Mouse (Mus musculus) liver, embryonic 12.5 days (tissue): Measurements from ENCODE around the gene Vrk3. TPM values are rescaled to one million over a fixed set of nuclear protein-coding genes. Genes with fewer than 3 reads are reported as not detected.
A peak's percentile ranks its signal among the peaks of the same experiment; 100 is the strongest.
"Not testable (repeated sequence)": the region's sequence is repeated elsewhere in the genome, so short reads cannot be mapped to it uniquely, and the experiment has no call there.

Experiments
- ATAC-seq: fragments of 200-750 bp; cut with Nextera tagmentation; 2 replicates; pipeline ENCODE4 v1.8.0; 2017; ENCODE audit warnings: moderate number of reproducible peaks, mild to moderate bottlenecking, moderate library complexity
- H3K27ac ChIP-seq: fragments of 300-500 bp; sonication (generic); 2 replicates; pipeline ENCODE4 v1.5.1; 2016; ENCODE audit warnings: mild to moderate bottlenecking
- H3K27me3 ChIP-seq: fragments of 300-500 bp; sonication (generic); replicated peaks from 2 replicates; pipeline ENCODE4 v1.6.1; 2016; ENCODE audit warnings: mild to moderate bottlenecking, moderate library complexity
- H3K36me3 ChIP-seq: fragments of 300-500 bp; sonication (generic); 2 replicates; pipeline ENCODE4 v1.6.1; 2016; ENCODE audit warnings: mild to moderate bottlenecking, moderate library complexity
- H3K4me1 ChIP-seq: fragments of 300-500 bp; sonication (generic); 2 replicates; pipeline ENCODE4 v1.6.1; 2016
- H3K4me2 ChIP-seq: fragments of 300-500 bp; sonication (generic); 2 replicates; pipeline ENCODE4 v1.6.1; 2016; ENCODE audit warnings: mild to moderate bottlenecking, moderate library complexity
- H3K4me3 ChIP-seq: fragments of 300-500 bp; sonication (generic); 2 replicates; pipeline ENCODE4 v1.5.1; 2016; ENCODE audit warnings: mild to moderate bottlenecking, moderate library complexity
- H3K9ac ChIP-seq: fragments of 300-500 bp; sonication (generic); 2 replicates; pipeline ENCODE4 v1.6.1; 2016; ENCODE audit warnings: mild to moderate bottlenecking, moderate library complexity
- H3K9me3 ChIP-seq: fragments of 300-500 bp; sonication (generic); replicated peaks from 2 replicates; pipeline ENCODE4 v1.6.1; 2016; ENCODE audit warnings: mild to moderate bottlenecking, moderate library complexity
- WGBS: fragments of 180-500 bp; shearing (Covaris S2); methylation state at CpG from one replicate; pipeline ENCODE4 v1.1.7; 2016; ENCODE audit not compliant: insufficient replicate concordance; 5-methylcytosine and 5-hydroxymethylcytosine counted together
- polyA plus RNA-seq: library from polyadenylated mRNA; unstranded; fragments of >200 nt; fragmentation: Nextera tagmentation; extraction: Ambion mirVana; gene quantifications from 2 replicates; pipeline ENCODE4 v1.2.1, GENCODE M21; 2016

Vrk3 gene
- polyA plus RNA-seq, 1 experiment from 2014 or later: 31.7 TPM

DNA sequence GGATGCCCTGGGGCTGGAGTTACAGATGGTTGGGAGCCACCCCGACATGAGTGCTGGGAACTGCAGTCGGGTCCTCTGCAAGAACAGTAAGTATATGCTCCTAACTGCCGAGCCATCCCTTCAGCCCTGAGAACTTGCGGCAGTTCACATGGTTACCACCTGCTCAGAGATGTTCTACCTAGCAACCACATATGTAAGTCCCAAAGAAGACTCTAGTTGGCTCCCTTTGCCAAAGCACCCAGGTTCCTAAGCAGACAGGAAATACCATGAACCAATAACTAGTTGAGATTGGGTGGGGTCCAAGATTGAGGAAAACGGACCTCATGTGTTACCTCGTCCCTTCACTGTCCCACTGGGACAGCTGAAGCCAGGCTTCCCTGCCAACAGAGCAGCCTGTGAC is 21.9 kb upstream of the Vrk3 start:
- Histone ChIP-seq H3K36me3 (no peaks in the 10 kb centered on the region), H3K9me3 (no peaks in the 10 kb centered on the region), H3K27me3 (0 out of 2 replicates have a peak, but pooled peaks cover 3% of the 10 kb centered on the region), H3K27ac (no peak overlapping the region), H3K4me3 (no peak overlapping the region), H3K4me1 (no peaks in the 10 kb centered on the region), H3K9ac (no peak overlapping the region), H3K4me2 (no peak overlapping the region)
- ATAC-seq: no peak
- WGBS: 60% methylated on average over 6 of the region's 6 CpGs

DNA sequence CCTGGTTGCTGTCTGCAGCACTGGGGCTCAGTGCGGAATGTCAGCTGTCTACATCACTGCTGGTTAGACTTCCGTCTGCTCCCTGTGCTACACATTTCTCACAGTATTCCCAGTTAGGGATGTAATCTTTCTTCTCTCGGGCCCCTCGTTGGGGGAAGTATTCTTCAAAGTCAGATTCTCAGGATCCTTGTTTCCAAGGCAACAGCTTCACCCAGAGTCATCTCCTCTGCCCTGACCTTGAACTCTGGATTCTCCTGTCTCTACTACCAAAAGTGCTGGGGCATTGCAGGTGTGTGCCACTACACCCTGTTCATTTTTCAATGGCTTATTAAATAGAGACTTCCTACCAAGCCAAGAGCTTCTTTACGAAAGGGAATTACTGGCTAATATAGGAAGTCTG is 21.1 kb upstream of the Vrk3 start:
- Histone ChIP-seq H3K9ac (no peak overlapping the region), H3K9me3 (no peaks in the 10 kb centered on the region), H3K4me1 (no peaks in the 10 kb centered on the region), H3K4me2 (no peak overlapping the region), H3K27ac (no peak overlapping the region), H3K4me3 (no peak overlapping the region), H3K36me3 (peaks cover 6% of the 10 kb centered on the region), H3K27me3 (0 out of 2 replicates have a peak, but pooled peaks cover 3% of the 10 kb centered on the region)
- 54% methylated on average over 5 of the region's 5 CpGs for WGBS
- no peak for ATAC-seq

DNA sequence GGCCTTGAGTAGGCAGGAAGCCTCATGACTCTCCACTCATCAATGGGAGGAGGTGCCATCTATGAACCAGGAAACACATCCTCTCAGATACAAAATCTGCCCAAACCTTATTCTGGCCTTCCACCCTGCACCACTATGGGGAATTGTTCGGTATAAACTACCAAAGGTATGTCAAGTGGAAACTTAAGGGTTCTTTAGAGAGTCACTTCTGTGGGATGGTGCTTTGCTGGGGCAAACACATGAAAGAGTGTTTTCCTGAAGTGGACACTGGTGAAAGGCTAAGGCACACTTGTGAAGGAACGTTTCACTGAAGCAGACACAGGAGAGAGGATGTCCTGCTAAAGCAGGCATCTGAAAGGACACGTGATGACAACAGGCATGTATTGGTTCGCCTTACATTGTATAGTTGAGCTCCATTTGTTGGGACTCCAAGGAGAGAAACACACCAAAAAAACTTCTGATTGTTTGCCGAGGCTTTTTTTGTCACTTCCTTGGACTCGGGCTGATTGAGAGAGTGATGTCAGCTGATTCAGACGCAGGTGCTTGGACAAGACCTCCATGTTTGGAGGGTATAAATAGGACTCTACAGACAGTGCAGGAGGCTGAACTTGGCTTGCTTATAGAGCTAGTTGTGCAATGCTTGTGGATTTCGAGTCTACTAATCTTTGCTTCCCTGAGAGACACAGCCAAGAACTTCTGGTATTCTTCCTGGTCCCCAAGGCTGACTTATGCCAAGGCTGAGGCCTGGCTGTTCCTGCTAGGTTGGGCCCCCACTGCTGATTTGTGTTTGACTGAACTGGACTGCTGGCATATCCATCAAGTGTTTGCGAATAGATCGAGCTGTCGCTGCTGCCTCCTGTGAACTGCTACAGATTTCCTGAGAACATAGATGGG is 19.9 kb upstream of the Vrk3 start:
- no peak overlapping the region for H3K4me3 ChIP-seq
- H3K9me3 ChIP-seq: no peaks in the 10 kb centered on the region
- H3K27ac ChIP-seq: no peak overlapping the region
- ATAC-seq: no peak
- no peak overlapping the region for H3K4me2 ChIP-seq
- H3K36me3 ChIP-seq: peaks cover 18% of the 10 kb centered on the region
- H3K4me1 ChIP-seq: no peaks in the 10 kb centered on the region
- 0 out of 2 replicates have a peak, but pooled peaks cover 3% of the 10 kb centered on the region for H3K27me3 ChIP-seq
- H3K9ac ChIP-seq: no peak overlapping the region
- WGBS: 63% methylated on average over 11 of the region's 11 CpGs

DNA sequence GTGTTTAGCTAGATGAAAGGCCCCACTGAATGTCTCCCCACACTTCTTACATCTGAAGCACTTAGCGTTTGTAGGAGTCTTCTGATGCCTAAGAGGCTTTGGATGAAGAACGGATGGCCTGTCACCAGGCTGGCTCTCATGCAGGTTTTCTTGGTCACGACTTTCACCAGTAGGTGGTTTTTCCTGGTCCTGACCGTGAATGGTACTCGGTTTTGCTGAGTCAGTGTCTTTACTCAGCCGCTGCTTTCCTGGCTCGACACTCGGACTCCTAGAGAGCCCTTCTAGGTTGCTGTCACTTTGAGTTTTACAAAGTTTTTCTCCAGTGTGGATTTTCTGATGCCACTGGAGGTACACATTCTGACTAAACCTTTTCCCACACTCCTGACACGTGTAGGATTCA is 14.5 kb upstream of the Vrk3 start:
- 78% methylated on average over 9 of the region's 9 CpGs for WGBS
- ATAC-seq: no peak
- Histone ChIP-seq H3K27ac (no peak overlapping the region), H3K9ac (no peak overlapping the region), H3K4me3 (no peak overlapping the region), H3K9me3 (peaks cover 5% of the 10 kb centered on the region), H3K4me1 (no peaks in the 10 kb centered on the region), H3K27me3 (no peaks in the 10 kb centered on the region), H3K4me2 (no peak overlapping the region), H3K36me3 (peaks cover 36% of the 10 kb centered on the region)

DNA sequence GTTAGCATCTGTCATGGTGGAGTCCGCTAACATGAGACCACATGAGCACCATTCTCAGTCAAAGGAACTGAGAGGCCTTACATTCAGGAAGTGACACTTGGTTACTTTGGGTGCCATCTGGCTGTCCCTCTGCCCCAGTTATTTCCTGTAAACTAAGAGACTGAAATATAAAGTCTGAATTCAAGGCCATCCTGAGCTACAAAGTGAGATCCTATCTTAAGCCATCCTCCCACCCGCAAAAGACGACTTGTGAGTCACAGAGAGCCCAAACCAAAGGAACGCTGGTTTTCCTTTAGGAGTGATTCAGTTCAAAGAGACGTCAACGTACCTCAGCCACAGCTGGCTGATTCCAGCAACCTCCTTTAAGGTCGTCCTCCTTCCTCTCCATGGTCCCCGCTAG is 6.9 kb upstream of the Vrk3 start:
- Histone ChIP-seq H3K4me2 (no peak overlapping the region), H3K4me3 (no peak overlapping the region), H3K36me3 (peaks cover 3% of the 10 kb centered on the region; the same call in 1 of the 2 replicates), H3K9ac (no peak overlapping the region), H3K27me3 (peaks cover 4% of the 10 kb centered on the region; the same call in 1 of the 2 replicates), H3K9me3 (no peaks in the 10 kb centered on the region), H3K4me1 (peaks cover 16% of the 10 kb centered on the region), H3K27ac (no peak overlapping the region)
- WGBS: 70% methylated on average over 8 of the region's 8 CpGs
- ATAC-seq: no peak

DNA sequence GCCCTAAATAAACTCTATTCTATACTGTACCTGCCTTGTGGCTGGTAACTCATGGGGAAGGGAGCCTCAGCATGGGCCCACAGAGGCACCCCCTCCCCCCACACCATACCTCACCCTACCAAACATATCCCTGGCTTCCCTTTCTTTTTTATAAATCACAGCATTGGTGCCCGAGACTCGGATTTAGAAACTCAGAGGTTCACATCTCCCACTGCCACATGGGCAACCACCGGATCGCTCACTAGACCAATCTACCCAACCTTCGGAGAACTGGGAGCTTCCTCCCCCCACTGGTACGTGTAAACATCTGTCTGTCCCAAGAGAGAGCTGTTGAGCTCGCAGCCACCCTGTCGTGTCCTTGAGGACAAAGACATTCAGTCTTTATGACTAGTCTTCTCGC is 3.9 kb upstream of the Vrk3 start:
- WGBS: 61% methylated on average over 9 of the region's 9 CpGs
- Histone ChIP-seq H3K9ac (no peak overlapping the region), H3K9me3 (no peaks in the 10 kb centered on the region), H3K4me2 (peak overlapping the region; percentile 72; the same call in 1 of the 2 replicates), H3K4me1 (peaks cover 37% of the 10 kb centered on the region), H3K27me3 (peaks cover 4% of the 10 kb centered on the region; the same call in 1 of the 2 replicates), H3K4me3 (no peak overlapping the region), H3K36me3 (no peaks in the 10 kb centered on the region), H3K27ac (no peak overlapping the region)
- no peak for ATAC-seq

DNA sequence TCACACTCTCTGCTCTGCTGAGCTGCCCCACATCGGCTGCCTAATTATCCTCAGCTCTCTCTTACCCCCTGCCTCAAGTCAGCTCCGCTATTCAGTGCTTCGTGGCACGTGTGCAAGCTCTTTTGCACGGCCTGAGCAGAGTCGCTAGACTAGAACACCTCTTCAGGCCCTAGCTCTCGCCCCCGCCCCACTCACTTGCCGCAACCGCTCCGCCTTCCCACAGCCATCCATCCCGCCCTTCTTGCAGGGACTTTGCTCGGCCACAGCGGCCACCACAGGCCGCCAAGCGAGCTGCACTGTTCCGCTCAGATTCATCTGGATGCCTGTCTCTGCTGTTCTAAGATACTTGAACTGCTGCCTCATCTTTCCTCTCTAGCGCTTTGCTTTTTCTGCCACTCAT is 3.1 kb upstream of the Vrk3 start:
- ATAC-seq: peak; percentile 17; the same call in 1 of the 2 replicates
- Histone ChIP-seq H3K9me3 (no peaks in the 10 kb centered on the region), H3K9ac (peak overlapping the region; percentile 49), H3K4me3 (peak overlapping the region; percentile 46), H3K36me3 (no peaks in the 10 kb centered on the region), H3K4me2 (peak overlapping the region; percentile 72), H3K27me3 (peaks cover 4% of the 10 kb centered on the region; the same call in 1 of the 2 replicates), H3K27ac (no peak overlapping the region), H3K4me1 (peaks cover 45% of the 10 kb centered on the region)
- 1% methylated on average over 18 of the region's 18 CpGs for WGBS

DNA sequence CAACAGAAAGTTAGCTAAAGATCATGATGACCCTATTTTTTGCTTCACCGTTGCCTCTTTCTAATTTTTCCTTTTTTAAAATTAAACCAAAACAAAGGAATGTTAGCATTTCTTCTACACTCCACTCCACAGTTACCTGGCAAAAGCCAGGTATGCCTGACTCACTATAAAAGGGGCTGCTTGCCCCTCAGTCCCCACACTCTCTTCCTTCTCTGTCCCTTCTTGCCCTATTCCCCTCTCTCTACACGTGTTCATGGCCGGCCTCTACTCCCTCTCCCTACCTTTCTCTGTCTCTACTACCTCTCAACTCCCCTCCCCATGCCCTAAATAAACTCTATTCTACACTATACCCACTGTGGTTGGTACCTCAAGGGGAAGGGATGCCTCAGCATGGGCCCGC is 1.1 kb upstream of the Vrk3 start:
- Histone ChIP-seq H3K4me3 (peak overlapping the region; percentile 76), H3K9ac (peak overlapping the region; percentile 67), H3K27me3 (peaks cover 4% of the 10 kb centered on the region; the same call in 1 of the 2 replicates), H3K4me1 (peaks cover 49% of the 10 kb centered on the region), H3K4me2 (peak overlapping the region; percentile 84), H3K27ac (peak overlapping the region; percentile 97; the same call in 1 of the 2 replicates), H3K36me3 (peaks cover 3% of the 10 kb centered on the region), H3K9me3 (no peaks in the 10 kb centered on the region)
- WGBS: 58% methylated on average over 4 of the region's 4 CpGs
- no peak for ATAC-seq

DNA sequence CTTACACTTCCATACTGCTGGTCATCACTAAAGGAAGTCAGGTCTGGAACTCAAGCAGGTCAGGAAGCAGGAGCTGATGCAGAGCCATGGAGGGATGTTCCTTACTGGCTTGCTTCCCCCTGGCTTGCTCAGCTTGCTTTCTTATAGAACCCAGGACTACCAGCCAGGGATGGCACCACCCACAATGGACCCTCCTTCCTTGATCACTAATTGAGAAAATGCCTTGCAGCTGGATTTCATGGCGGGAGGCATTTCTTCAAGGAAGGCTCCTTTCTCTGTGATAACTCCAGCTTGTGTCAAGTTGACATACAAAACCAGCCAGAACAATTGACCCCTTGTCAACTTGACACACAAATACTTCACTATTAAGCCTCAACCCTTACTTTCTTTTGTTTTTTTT is 2.7 kb downstream of the Vrk3 start, which contains the start of gene Zfp473:
Gene Zfp473, minus strand, starts transcription at position 101 of the 400 bp plus-strand sequence.
- not testable (repeated sequence) for H3K27me3 ChIP-seq, H3K9ac ChIP-seq, H3K4me3 ChIP-seq, H3K27ac ChIP-seq, H3K9me3 ChIP-seq, ATAC-seq
- peak within 1 kb of the TSS; percentile 84; the same call in 1 of the 2 replicates for H3K4me2 ChIP-seq
- WGBS: 95% methylated on average over 1 of the region's 1 CpGs
- H3K4me1 ChIP-seq: peaks cover 34% of the 10 kb centered on the region
- H3K36me3 ChIP-seq: peaks cover 41% of the 10 kb centered on the region

DNA sequence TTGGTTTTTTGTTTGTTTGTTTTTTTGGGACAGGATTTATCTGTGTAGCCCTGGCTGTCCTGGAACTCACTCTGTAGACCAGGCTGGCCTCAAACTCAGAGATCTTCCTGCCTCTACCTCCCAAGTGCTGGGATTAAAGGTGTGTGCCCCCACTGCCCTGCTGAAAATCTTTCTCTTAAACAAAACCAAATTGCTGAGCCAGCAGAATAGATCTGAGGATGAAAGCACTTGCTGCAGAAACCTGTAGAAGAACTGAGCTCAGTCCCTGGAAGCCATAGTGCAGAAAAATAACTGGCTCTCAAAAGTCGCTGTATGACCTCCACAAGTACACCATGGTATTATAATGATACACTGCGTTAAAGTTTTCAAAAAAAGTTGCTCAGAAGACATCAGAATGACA is 9.0 kb downstream of the Vrk3 start:
- no peaks in the 10 kb centered on the region for H3K9me3 ChIP-seq
- H3K27ac ChIP-seq: no peak overlapping the region
- no peak overlapping the region for H3K9ac ChIP-seq
- H3K4me2 ChIP-seq: no peak overlapping the region
- no peak for ATAC-seq
- no peaks in the 10 kb centered on the region for H3K27me3 ChIP-seq
- H3K36me3 ChIP-seq: peaks cover 98% of the 10 kb centered on the region
- H3K4me1 ChIP-seq: no peaks in the 10 kb centered on the region
- H3K4me3 ChIP-seq: no peak overlapping the region
- 78% methylated on average over 2 of the region's 2 CpGs for WGBS

DNA sequence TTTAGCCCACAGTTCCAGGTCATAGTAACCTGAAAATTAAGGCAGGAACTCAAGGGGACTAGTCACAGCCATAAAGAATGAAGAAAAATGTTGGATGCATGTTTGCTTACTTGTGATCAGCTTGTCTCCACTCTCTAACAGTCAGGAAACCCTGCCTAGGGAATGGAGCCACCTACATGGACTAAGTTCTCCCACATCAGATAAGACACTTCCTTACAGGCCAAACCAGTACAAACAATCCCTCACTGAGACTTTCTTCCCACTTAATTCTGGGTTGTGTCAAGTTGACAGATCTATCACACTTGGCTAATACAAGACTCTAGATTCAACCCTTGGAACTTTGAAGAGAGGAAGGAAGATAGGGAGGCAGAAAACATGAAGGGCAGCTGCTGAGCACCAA is 12.2 kb downstream of the Vrk3 start:
- no peak overlapping the region for H3K4me3 ChIP-seq
- H3K4me2 ChIP-seq: no peak overlapping the region
- no peaks in the 10 kb centered on the region for H3K27me3 ChIP-seq
- no peak overlapping the region for H3K9ac ChIP-seq
- no peak for ATAC-seq
- no peak overlapping the region for H3K27ac ChIP-seq
- H3K4me1 ChIP-seq: no peaks in the 10 kb centered on the region
- H3K9me3 ChIP-seq: no peaks in the 10 kb centered on the region
- peaks cover 95% of the 10 kb centered on the region for H3K36me3 ChIP-seq

DNA sequence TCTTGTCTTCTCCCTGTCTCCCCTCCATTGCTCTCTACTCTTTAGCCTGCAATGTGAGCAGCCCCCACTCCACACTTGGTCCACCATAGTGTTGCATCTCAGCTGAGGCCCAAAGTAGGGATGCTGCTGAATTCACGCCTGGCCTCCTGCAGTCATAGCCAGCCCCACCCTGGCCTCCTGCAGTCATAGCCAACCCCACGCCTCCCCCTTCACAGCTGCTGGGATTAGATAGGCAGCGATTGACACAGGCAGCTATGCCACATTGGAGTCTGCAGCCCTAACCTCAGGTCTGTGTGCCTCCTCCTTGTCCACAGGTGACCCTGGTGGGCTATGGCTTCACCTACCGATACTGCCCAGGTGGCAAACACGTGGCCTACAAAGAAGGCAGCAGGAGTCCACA is 19.9 kb downstream of the Vrk3 start:
- WGBS: 47% methylated on average over 5 of the region's 5 CpGs
- Histone ChIP-seq H3K4me3 (no peak overlapping the region), H3K27me3 (no peaks in the 10 kb centered on the region), H3K4me1 (peaks cover 69% of the 10 kb centered on the region), H3K9ac (no peak overlapping the region), H3K9me3 (no peaks in the 10 kb centered on the region), H3K36me3 (peaks cover 91% of the 10 kb centered on the region), H3K4me2 (peak overlapping the region; percentile 54), H3K27ac (peak overlapping the region; percentile 67)
- ATAC-seq: peak; percentile 78
